Mouse (Mus musculus) thymus, postnatal 36 days (tissue): ENCODE measurements around the gene Naa40.

Experiments
- DNase-seq, 2 experiments: peaks; one replicate each; pipeline ENCODE4 v3.0.0; 2022; ENCODE audit warnings: mixed read lengths in 2 of 2

Gene Naa40

DNA sequence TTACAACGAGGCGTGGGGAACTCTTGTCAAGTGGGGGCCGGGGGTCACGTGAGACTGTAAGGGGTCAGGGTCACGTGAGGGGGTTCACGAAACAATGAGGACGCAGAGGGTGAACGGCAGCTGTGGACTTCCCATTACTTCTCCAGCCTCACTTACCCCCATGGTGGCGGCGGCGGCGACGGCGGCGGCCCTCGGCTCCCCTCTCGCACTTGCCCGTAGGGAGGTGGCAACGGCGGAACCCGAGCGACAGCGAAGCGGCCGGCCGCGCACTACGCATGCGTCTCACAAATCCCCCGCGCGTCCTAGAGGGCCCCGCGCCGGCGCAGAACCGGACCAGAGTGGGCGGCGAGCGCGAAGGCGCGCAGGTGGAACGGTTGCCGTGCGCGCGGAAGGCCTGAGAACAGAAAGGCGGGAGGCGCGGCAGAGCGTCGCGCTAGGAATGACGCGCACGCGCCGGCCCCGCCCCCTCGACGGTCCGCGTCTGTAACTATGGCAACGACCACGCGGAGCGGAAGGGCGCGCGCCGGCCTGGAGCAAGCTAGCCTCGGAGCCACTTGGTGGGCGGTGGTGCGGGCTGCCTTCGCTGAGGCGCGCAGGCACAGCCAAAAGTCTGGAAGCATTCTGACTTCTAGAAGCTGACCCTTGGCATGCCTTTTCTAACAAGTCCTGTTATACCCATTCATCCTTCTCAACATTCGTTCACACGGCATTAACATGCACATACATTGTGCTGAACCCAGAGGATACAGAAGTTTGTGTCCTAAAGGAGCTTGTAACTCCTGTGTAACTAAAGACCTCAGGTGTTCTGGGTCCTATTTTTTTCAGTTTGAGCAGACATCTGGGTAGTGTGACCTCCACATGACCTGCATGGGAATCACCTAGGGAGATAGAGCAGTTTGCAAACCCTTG, at the start of gene Naa40:
Gene Naa40, minus strand, starts transcription at position 402 of the 909 bp plus-strand sequence.
- DNase-seq: peak; percentile 91 to 95

DNA sequence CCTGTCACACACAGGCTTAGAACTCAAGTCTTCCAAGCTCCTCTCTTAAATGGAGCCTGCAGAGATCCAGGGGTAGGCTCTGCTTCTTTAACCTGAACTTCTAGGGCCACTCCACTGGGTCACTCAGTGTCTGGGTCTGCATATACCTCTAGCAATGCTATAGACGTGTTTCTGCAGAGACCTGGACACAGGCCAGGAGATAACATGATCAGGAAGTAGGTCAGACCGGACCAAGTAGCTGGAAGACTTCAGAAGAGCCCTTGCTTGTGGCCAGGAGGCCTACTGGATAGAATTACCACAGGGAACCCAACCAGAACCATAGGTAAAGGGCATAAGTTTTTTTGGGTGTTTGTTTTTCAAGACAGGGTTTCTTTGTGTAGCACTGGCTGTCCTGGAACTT, 48.8 kb upstream of the Naa40 start:
- DNase-seq: no peak

DNA sequence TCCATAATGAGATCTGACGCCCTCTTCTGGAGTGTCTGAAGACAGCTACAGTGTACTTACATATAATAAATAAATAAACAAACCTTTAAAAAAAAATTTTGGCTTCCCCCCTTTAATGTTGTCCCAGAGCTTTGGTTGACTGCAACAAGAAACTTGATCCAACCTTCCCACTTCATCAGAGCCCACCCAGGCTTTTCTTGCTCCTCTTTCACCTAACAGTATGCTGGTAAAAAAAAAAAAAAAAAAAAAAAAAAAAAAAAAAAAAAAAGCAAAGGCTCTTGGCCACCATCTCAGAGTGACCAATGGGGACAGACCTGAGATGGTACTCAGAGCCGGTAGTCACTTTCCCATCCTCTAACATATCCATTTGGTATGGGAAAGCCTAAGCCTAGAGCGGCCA, 47.3 kb upstream of the Naa40 start:
- no peak for DNase-seq

DNA sequence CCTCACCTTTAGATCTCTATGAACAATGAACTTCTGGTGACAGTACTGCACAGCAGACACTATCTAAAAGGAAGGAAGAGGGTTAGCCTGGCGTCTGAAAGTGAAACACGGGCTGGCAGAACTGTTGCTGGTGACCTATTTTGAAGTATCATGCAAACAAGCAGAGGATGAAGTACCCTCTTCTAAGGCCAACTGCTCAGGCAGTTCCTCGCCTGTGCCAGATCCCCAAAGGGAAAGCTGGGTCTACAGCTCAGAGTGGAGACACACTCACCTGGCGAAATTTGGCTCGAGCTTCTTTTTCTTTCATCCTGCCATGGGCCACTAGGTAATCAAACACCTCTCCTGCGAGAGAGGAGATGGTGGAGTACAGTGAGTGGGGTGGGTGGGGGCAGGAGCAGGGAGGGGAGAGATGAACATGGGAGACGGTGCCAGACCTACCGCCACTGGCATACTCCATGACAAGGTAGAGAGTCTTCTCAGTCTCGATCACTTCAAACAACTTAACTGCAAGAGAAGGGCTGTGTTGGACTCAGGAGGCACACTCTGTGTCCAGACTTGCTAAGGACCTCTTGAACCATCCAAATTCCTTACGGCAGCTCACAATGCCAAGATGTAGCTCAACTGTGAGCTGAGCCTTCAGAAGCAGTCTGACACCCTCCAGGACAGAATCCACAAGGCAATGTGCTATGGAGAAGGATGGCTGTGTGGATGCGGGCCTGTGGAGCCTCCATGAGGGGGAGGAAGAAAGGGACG, 45.8 kb upstream of the Naa40 start:
- no peak for DNase-seq

DNA sequence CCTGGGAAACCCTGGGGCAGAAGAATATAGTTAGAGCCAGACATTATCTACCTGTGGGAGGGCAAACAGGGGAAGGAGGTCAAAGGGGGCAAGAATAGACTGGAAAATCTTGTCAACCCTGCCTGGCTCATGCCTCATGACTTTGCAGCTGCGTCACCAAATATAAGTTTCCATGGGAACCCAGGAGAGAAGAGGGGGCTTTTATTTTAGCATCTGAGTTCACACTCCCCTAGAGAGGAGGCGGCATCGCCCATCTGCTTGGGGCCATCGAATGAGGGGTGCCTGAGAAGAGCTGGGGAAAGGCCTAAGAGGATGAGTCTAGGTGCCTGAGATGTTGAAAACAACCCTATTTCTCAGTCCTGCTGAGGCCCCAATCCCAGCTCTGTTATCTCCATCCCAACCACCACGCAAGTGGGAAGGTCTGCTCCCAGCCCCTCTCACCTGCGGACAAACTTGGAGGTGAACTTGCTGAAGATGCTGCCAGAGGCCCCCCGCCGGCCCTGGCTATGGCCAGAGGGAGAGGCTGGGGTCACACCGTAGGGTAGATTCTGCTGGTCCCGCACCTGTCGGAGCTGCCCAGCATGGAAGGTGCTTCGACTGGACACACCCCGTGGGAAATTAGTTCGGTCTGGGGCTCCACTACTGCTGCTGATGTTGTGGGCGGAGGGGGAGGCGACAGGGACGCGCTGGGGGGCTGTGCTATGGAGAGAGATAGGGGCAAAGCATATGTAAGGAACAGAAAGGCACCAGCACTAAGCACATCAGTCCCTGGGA, 39.8 kb upstream of the Naa40 start:
- no peak for DNase-seq

DNA sequence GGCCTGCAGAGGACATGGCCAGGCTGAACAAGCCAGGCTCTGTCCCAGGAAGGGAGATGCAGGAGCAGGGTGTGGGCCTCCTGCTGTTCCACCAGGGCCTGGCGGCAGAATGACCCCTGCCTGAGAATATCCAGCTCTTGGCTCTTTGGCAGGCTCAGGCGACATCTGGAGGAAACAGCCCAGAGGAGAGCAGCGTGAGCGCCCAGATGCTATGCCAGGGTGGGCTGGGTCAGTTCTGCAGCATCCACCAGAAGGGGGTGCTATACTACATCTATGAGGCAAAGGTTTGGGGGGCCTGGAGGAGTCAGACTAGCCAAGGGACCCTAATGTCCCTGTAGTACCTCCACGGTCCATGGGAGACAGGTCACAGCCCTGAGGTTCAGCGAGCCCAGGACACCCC, 38.1 kb upstream of the Naa40 start:
- DNase-seq: peak; percentile 60 to 69

DNA sequence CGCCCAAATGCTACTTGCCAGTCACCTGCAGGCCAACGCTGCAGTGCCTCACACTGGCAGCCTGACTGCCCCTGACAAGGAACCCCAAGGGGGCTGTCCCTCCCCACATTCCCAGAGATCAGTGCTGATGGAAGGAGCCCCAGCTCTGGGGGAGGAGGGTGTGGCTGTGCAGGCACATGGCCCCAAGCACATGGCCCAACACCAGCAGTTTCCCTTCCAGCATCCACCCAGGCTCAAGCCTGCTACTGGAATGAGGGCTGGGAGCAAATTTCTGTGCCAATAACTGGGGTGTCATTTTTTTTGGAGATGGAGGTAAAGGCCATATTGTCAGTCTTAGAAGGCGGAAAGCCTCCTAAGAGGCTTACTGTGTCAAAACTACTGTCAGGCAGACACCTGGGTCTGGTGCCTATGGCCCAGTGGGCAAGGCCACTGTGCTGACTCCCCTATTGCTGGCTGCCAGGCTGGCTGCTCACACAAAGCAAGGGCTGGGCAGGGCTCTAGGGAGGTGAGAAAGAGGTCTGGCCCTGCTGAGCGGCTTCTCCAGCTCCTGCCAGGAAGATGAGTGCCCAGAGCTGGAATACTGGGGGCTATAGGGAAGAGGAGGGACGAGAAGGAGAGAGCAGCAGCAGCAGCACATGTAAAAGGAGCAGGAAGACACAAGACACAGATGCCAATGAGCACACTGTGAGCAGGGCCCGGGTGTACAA, 37.4 kb upstream of the Naa40 start:
- DNase-seq: no peak

DNA sequence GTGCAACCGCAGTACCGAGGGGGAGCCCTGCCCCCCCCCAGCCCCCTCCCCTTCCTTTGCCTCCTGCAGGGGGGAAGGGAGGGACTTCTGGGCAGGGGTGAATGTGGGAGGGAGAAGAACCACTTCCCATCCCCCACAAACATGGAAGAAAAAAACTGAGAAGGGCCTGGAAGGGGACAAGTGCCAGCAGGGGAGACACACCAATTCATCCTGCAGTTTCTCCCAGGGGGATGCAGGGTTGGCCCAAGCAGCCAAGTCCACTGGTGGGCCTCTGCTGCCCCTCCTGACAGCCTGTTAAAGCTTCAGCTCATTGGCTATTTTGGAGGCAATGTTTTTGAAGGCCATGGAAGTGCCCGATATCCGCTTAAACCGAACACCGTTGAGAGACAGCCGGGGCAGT, 35.8 kb upstream of the Naa40 start:
- no peak for DNase-seq

DNA sequence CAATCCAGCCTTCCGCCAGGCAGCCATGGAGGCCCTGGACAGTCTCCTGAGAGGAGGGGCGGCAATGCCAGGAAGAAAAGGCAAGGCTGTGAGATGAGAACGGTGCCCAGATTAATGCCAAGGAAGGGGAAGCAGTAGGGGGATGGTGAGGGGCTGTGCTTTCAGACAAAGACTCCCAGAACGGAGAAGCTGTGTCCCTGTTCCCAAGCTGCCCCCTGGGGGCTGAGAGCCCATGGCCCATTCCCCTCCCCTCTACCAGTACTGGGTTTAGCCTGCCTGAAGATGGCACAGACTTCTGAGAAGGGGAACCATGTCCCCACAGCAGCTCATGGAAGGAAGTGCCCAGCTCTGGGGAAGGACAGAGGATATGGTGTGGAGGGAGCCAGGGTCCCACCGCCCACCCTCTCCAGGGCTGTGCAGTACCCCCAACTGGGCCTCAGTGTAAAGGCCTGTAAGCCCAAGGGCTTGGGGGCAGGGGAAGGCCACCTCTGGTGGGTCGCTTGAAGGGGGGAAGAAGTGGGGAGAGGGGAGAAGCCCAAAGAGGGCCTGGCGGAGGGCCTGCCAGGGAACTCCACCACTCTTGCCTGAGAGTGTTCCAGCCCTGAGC, 35.2 kb upstream of the Naa40 start:
- DNase-seq: no peak

DNA sequence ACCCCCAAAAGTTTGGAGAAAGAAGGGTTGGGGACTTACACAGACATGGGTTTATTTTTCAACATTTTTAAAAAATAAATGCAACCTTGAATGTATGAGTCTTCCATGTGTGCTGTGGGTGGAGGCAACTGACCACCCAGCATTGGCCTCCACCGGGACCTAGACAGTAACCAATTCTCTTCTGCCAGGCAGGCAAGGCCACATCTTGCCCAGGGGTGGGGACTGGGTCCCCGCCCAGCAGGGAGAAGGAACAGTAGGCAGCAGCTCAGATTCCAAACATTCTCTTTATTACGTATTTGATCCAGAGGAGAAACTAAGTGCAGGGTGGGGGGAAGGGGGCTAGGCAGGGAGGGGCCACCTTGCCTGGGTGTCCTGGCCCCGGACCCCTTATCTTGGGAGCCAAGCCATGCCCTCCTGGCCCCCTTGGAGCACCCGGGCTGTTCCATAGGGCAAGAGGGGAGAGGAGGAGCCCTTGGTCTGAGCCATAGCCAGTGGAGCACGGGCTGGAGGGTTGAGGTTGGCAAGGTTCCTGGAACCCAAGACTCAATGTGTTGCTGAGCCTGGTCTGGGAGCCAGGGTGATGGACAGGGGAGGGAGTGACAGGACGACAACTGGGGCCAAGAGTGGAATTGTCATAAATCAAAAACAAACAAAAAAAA, 34.3 kb upstream of the Naa40 start:
- no peak for DNase-seq

DNA sequence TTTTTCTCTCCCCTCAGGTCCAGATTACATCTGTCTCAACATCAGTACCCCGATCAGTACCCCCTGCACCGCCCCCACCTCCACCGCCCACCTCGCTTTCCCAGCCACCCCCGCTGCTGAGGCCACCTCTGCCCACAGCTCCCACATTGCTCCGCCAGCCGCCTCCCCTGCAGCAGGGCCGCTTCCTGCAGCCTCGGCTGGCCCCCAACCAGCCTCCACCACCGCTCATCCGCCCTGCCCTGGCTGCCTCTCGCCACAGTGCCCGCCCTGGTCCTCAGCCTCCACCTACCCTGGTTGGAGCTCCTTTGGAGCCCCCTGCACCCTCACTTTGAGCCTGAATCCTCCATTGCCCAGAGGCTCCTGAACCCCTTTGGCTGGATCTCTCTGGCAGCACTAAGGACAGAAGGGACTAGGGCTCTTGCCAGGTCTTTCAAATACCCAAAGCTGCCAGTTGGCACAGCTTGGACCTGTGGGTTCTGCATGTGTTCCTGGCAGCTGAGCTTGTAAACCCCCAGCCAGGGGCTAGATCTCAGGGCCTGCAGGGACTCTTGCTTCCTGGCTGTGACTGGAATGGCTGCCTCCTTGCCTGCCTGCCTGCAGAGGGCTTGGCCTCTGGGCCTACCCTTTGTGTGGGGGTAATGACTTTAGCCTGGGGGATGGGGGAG, 33.5 kb upstream of the Naa40 start:
- DNase-seq: peak in 1 of 2 experiments; percentile 50

DNA sequence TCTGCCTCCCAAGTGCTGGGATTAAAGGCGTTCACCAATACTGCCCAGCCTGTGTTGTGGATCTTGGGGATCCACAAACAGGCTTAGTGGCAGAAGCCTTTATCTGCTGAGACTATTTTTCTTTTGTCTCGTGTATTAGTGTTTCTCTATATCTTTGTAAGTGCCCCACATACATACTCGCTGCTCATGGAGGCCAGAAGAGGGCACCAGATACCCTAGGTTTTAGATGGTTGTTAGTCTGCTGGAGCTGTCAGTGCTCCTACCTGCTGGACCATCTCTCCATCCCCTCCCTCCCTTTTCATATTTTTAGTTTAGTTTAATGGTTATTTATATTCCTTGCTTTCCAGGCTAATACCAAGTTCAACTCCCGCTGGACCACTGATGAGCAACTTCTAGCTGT, 32.5 kb upstream of the Naa40 start:
- no peak for DNase-seq

DNA sequence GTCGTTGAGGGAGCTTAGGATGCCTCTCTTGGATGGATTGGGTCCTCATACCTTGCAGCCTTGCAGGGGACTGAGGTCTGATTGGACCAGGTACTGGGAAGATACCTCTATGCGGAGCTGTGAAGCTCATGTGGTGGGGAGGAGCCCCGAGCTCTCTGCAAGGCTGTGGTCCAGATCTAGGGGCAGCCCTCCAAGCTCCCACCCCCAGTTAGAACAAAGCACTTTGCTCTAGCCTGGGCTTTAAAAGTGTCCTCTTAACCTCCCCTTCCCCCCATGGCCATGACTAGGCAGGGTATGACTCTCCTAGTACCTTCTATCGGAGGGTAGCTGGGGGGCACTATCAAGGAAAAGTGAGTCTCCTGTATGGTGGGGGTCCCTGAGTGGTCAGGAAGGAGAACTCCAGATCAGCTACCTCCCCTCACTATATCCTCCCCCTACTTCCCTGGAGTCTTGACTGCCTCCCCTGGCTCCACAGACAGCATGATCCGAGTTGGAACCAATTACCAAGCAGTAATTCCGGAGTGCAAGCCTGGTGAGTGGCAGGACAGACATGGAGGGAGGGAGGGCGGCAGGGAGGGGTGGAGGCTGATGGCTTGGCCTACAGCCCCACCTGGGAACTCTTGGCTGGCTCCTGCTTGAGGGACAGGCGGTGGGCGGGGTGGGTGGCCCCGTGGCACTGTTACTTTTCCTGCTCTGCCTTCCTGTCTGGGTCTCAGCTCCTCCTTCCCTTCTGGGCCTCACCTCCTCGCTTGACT, 28.5 kb upstream of the Naa40 start:
- DNase-seq: peak in 1 of 2 experiments; percentile 35

DNA sequence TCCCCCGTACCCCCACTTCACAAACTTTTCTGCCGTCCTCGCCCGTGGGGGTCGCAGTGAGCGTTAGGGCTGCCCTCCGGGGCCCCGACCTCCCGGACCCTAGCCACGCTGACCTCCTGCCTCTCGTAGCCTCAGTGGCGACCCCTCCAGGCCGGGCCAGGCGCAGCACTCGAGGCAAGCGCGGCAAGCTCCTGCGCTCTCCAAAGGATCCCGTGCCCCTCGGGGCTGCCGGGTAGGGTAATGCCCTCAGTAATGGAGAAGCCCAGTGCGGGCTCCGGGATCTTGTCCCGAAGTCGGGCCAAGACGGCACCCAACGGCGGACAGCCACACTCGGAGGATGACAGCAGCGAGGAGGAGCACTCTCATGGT, 27.7 kb upstream of the Naa40 start:
- peak; percentile 89 to 90 for DNase-seq

DNA sequence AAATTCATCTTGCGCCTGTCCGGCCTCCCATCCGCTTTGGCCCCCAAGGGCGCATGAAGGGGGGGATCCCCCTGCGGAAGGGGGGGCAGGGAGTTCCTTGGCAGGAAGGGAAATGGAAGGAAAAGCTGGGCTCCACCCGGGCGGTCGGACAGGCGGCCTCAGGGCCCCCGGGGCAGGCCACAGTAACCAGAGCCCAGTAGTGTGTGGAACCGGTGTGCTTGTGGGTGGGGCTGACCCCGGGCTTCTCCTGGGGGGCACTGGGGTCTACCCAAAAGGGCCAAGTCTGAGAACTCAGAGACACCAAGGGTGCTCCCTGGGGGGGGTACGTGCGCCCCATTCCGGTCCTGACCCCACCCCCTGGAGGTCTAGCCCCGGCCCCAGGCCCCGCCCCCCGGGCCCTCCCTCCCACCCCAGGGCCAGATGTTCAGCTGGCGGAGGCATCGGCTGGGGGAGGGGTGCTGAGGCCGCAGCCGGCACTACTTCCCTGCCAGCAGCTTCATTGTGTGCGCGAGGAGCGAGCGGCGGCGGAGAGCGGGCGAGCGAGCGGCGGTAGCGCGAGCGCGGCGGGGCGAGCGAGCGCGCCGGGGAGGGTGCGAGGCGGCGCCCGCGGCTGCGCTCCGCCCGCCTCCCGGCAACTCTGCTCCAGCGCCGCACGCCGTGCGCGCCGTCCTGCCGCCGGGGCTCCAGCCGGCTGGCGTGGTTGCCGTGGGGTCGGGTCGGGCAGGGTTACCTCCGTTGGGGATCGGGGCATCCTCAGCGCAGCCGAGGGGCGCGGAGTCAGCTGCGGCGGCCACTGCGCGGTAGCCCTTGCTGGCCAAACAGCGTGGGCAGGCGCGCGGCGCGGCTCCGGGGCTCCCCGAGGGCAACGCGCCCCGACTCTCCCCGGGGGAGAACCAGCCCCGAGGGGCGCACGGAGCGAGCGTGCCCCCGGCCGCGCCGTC, 27.1 kb upstream of the Naa40 start:
- DNase-seq: peak; percentile 88 to 94

DNA sequence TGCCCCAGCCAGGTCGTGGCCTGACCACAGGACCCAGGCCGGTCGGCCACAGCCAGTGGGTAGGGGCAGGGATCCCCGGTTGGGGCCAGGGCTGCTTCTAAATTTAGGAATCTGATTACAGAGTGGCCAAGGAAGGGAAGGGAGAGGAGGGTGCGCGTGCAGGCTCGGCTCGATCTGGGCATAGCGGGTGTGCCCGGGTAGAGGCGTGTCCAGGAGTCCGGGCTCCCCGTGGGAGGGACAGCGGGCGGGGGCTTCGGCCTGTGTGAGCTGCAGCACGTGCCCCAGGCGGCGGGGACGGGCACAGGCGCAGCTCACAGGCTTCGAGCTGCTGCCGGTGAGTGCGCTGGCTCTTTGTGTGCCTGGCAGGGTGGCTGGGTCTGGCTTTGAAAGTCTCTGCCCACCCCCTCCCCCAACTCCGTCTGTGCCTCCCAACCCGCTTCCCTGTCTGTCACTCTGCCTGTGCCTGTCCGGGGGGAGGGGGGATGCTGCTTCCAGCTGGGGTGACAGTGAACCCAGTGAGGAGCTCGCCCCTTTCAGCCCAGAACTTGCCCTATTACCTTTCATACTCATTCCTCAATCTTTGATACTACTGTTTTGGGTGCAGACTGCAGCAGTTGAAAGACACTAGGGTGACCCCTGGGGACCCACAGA, 26.2 kb upstream of the Naa40 start, which contains the start of gene Rcor2:
Gene Rcor2, plus strand, starts transcription at position 235 of the 651 bp plus-strand sequence.
- DNase-seq: peak; percentile 55 to 71

DNA sequence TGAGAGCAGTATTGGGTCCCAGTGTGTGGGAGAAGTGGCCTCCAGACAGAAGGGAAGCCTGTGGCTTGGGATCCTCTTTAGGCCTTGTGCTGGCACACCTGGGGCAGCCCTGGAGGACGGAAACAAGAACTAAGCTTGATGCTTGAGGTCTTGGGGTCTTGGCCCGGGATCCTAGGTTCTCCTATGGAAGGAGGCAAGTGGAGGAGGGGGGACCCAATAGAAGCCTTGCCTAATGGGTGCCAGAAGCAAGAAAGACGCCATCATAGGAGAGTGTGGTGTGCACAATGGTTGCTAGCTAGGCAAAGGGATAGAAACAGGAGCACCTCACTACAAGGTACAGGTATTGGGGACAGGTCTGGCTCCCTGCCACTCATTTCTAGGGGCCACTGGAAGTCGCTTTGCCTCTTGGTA, 25.4 kb upstream of the Naa40 start:
- peak in 1 of 2 experiments; percentile 18 for DNase-seq

DNA sequence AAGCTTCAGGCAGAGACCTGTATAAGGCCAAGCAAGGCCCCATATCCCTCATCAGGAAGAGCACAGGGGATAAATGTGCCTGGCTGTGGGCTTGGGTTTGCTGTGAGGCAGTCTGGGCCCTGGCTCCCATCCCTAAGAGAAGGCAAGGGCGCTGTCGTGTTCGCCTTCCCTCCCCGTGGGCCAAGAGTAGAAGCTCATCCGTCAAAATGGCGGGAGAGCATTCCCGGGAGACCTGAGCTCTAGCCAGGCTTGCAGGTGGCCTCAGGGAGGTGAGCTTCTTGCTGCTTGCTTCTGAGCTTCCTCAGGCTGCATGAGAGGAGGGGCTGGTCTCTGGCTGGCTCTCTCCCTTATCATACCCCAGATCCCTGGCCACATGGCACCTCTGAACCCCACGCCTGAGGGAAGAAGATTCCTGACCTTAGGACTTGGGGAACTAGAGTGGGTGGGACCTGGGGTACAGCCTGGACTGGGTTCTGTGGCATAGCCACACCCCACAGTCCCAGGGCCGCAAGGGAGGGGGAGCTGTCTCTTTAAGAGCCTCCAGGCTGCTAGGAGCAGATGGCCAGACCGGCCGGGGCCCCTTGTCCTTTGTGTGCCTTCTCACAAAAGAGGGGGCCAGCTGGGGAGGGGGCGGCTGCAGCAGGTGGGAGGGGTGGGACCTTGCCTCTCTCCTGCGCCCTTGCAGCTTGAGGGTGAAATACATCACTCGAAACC, 24.7 kb upstream of the Naa40 start:
- peak in 1 of 2 experiments; percentile 21 for DNase-seq
